Mouse (Mus musculus) layer of hippocampus, postnatal 14 days (tissue): Measurements from ENCODE around the gene Ftl1. TPM values are rescaled to one million over a fixed set of nuclear protein-coding genes. Genes with fewer than 3 reads are reported as not detected.
A peak's percentile ranks its signal among the peaks of the same experiment; 100 is the strongest.
"Not testable (repeated sequence)": the region's sequence is repeated elsewhere in the genome, so short reads cannot be mapped to it uniquely, and the experiment has no call there.

Source experiments
- DNase-seq, 2 experiments: peaks; one replicate each; pipeline ENCODE4 v3.0.0; 2021 to 2022; ENCODE audit warnings: low spot score in 2 of 2, mixed read lengths in 1 of 2
- long read RNA-seq, 2 experiments: library from polyadenylated mRNA; stranded (forward); transcript quantifications; one replicate each; pipeline ENCODE4 v2.0.0; 2021
- total RNA-seq, 2 experiments: library from RNA; stranded (reverse); gene quantifications; 2 replicates each; pipeline ENCODE4 v1.2.3; 2021

The Ftl1 gene
- total RNA-seq: 100 to 1,000 TPM; 300 to 331 TPM
- long read RNA-seq, experiment 1, transcript Ftl1-205 (3 exons, 825 nt): minor isoform, 10 of 315 reads
- long read RNA-seq, experiment 1, transcript Ftl1-201 (4 exons, 968 nt): major isoform, 298 of 315 reads
- long read RNA-seq, experiment 1, partial matches to known transcripts: 4 of 315 reads
- long read RNA-seq, experiment 1, other reads (novel, unspliced or antisense): 1 of 315 reads
- long read RNA-seq, experiment 2, transcript Ftl1-206 (2 exons, 604 nt): minor isoform, 5 of 631 reads
- long read RNA-seq, experiment 2, transcript Ftl1-203 (4 exons, 710 nt): minor isoform, 5 of 631 reads
- long read RNA-seq, experiment 2, transcript Ftl1-205 (3 exons, 825 nt): minor isoform, 18 of 631 reads
- long read RNA-seq, experiment 2, transcript Ftl1-201 (4 exons, 968 nt): major isoform, 597 of 631 reads
- long read RNA-seq, experiment 2, partial matches to known transcripts: 3 of 631 reads
- long read RNA-seq, experiment 2, other reads (novel, unspliced or antisense): 3 of 631 reads

DNA sequence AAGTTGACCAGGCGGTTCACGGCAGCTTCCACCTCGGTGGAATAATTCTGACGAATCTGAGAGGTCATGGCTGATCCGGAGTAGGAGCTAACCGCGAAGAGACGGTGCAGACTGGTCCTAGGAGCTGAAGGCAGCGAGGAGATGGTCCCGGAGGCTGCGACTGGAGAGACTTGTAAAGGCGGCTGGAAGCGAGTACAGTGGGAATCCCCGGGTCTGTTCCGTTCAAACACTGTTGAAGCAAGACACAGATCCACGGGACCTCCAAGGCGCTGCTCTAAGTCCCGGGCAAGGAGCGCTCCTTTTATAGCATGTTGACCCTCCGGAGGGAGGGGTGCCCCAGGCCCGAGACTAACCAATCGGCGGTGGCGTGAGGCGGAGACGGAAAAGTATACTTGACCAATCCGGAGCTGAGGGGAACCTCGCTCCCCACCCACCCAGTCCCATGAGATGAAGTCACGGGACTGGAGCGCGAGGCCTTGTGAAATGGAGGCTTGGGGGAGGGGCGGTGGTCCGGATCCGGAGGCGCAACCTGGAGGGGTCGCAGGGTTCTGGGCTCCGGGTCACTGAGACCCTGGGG lies at the start of gene Ftl1:
TSS of gene Ftl1 (minus strand) at position 321 of the 577 bp plus-strand sequence.
- DNase-seq: peak; percentile 95 to 99

DNA sequence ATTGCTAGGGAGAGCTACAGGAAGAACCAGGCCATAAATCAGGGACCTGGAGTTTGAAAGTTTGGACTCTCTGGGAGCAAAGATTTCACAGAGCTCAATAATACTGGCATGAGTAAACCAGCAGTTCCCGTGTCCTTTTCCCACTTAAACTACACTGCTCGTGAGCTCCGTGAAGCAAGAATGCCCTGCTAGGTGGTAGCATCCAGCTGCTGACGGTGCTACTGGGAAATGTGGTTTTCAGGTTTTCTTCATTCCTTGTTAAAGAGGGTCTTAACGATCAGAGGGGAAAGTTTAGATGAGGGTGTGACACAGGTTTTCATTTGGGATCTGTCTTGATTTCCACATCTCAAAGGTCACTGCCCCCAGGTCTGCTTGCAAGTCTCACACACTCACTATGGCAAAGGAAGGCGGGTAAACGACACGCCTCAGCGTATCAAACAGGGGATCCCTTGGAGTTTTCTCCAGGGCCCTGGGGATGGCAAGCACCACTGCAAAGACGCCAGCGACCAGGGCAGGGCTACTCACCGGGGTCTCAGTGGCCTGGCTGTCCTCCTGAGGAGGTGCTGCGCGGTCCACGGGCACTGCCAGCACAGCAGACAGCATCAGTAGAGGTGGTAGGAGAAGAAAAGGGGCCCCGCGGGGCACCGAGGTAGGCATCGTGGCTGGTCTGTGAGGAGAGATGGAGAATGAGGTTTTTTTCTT lies 49.6 kb upstream of the Ftl1 start:
- no peak for DNase-seq

GRCm38 (mm10) chr7:45508561-45508960 lies 48.9 kb upstream of the Ftl1 start:
- DNase-seq: no peak

- DNase-seq: no peak
Measured at GRCm38 (mm10) chr7:45507583-45507982, 47.9 kb upstream of the Ftl1 start.

DNA sequence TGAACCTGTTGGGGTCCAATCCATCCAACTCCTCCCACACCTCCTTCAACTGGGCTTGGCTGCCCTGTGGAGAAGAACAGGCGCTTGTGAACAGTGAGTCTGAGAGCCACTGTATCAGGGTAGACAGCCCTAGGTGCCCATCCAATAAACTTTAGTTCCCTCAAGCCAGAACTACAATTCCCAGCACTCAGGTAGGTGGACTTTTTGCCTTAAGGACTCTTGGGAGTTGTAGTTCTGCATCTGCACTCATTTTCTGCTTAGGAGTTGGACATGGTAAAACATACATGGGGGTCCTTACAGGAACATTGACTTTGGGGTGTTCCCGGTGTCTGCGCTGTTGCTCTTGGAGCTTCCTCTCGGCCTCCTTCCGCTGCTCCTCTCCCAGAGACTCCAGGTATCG lies 38.7 kb upstream of the Ftl1 start:
- no peak for DNase-seq

DNA sequence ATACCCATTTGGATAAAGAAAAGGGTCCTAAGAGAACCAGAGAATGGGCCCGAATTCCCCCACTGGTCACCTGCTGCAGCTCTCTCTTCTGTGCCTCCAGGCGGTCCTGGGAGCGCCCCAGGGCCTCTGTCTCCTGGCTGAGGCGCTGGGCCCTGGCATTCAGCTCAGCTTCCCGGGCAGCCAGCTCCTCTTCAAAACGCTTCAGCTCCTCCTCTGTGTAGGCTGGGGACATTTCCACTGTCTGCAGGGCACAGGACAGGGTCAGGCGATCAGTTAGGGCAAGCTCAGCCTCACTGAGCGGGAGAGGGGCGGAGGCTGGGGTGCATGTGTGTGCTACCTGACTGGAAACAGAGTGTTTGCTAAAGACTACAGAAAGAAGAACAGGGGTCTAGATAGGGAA lies 34.9 kb upstream of the Ftl1 start:
- DNase-seq: no peak

DNA sequence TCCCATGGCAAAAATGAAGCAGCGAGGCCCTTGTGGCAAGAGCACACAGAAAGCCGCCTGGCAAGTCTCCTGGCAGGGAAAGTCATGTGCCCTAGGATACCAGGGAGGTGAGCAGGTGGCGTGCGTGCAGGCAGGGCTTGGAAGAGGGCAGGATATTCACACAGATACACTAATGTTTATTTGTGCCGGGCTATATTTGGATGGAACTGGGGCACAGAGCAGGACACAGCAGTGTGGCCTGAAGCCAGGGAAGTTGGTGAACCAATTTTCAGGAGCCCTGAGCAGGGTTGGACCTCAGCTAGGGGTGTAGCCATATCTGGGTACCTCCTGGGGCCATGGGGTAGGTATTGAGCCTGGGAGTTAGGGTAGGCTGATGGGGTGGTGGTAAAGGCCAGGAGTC lies 33.3 kb upstream of the Ftl1 start:
- no peak for DNase-seq

DNA sequence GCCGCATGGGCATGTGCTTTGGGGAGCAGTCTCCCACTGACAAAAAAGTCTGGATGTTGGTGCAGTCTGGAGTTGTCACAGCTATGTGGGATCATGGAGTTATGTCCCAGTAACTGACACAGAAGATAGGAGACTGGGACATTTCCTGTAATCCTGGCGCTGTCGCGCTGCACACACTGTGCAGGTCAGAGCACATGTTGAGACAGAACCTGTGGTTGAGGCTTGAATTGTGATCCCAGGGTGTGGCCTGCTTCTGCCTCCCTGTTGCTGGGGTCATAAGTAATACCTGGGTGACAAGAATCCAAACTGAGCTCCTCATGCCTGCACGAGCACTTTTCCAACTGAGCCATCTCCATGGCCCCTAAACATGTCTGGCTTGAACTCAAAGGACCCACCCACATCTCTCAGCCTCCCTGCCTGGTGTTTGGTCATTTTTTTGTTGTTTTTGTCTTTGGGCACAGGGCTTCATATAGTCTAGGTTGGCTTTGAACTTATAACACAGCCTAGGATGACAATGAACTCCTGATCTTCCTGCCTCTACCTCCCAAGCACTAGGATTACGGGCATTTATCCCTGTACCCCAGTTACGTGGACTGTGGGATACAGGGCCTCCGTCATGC lies 32.7 kb upstream of the Ftl1 start:
- no peak for DNase-seq

DNA sequence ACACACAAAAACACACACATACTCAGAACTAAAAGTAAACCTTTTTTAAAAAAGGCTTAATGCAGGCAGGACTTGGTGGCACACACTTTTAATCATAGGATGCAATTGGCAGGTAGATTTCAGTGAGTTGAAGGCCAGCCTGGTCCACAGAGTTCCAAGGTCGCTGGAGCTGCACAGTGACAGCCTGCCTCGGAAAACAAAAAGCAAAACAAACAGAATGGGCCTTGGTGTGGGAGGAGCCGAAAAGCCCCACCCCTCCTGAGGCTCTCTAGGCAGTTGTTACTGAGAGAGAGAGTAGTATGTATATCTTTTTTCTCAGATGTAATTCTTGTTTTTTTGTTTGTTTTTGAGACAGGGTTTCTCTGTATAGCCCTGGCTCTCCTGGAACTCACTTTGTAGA lies 31.6 kb upstream of the Ftl1 start:
- DNase-seq: no peak

GRCm38 (mm10) chr7:45490822-45491221 lies 31.1 kb upstream of the Ftl1 start:
- DNase-seq: no peak

DNA sequence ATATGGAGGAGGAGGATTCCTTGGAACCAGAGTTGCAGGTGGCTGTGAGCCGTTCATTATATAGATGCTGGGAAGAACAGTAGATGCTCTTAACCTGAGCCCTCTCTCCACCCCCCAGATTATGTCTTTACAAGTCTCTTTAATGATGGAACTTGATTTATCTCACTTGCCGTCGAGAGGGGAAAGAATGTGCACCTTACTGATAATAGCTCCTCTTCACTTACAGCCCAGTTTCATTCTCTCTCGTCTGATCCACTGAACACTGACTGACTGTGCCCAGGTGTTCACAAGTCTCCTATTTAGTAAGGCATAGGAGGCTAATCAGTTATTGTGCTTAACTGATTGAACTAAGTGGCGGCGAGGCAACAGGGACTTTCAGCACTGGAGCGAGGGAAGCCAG lies 29.9 kb upstream of the Ftl1 start:
- no peak for DNase-seq

GRCm38 (mm10) chr7:45488293-45489204 lies 28.9 kb upstream of the Ftl1 start, which contains the start of gene Dhdh:
TSS of gene Dhdh (minus strand) at chr7:45488805.
- peak in 1 of 2 experiments; percentile 54 for DNase-seq

DNA sequence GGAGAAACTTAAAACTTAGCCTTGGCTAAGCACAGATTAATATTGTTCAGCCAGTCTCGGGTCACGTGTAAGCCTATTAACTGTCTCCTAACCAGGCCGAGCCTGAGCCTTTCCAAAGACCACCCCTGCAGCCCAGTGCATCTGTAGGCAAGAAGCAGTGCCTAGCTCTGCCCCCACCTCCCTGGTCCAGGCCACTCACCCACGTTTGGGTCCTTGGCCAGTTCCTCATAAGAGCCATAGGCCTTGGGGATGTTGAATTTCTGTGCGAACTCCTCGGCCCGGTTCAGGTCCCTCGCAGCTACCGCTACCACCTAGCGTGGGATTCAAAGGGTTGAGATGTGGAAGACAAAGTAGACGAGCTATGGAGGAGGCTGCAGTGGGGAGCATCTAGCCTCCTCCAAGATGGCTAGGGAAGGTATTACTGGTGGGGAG lies 28.2 kb upstream of the Ftl1 start:
- DNase-seq: no peak

DNA sequence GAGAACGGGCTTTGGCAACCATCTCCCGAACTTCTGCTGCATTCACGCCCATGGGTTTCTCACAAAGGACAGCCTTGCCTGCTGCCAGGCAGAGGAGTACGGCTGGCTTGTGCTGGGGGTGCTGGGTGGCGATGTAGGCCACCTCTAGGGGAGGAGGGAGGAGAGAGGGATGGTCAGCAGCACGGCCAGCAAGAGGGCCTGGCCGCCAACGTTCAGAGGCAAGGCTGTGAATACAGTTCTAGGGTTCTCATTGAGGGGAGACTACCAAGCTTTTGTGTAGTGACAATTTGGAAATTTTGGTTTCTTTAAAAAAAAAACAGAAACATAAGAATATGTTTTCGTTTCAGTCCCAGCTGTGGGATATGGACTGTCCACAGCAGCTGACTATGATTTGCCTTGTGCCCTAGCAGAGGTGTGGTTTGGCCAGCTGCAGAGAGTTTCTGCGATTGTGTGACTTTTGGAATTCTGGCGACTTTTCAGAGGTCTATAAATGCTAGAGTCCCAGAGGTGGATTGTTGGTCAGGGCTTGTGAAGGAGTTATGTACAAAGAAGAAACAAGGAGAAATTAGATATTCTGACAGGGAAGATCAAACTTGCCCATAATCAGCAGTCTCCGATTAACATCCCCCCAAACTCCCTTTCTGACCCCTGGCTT lies 27.2 kb upstream of the Ftl1 start, which contains the start of gene Gm45808:
TSS of gene Gm45808 (minus strand) at position 51 of the 655 bp plus-strand sequence.
- DNase-seq: no peak

DNA sequence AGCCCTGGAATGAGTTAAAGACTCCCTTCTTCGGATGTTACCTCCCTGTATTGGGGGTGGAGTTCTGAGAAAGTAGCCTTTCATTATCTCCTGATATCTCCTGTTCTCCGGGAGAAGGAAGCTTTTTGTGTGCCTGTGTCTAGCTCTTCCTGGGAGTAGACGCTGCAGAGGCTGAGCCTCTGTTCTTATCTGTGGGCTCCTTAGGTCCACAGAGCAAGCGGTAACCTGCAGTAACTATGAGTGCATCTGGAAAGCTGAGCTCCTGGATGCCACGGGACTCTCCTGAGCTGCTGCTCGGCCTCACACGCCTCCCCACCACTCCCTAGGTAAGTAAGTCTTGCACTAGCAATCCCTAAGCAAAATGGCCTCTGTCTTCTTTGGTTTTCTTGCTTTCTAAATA lies 26.5 kb upstream of the Ftl1 start:
- no peak for DNase-seq

GRCm38 (mm10) chr7:45484985-45485384 lies 25.3 kb upstream of the Ftl1 start:
- not testable (repeated sequence) for DNase-seq

DNA sequence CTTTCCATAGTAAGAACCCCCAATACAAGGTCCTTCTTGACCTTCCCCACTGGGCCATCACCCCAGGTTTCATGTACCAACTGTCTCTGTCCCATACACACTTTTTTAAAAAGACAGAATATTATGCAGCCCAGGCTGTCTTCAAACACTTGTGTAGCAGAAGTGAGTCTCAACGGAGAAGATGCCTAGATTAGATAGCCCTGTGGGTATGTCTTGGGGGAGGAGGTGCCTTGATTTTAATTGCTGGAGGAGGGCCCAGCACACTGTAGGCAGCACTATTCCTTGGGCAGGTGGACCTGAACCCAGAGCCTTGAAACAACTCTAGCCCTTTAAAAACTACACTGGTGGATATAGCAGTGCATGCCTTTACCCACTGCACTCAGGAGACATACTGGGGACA lies 22.5 kb upstream of the Ftl1 start:
- no peak for DNase-seq

DNA sequence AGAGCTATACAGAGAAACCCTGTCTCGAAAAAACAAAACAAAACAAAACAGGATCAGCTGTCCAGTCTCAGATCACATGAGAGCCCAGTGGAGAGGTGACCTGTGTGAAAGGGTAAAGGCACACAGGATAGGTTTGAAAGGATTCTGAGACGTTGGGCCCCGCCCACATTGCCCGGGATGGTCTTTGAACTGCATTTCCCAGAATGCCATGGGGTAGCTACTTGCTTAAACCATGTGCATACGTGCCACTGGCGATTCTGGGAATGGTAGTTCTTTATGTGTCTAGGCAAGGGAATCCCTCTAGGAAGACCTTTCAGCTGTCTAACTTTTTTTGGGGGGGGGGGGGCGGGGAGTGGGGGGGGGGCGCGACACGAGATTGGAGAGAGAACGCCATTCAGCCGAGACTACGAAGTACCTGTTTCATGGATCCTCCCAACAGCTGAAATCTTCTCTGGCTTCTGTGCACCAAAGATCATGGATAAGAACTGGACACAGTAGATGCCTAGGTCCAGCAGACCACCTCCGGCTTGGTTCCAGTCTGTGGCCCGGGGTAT lies 21.8 kb upstream of the Ftl1 start, which contains the start of gene Tulp2:
TSS of gene Tulp2 (plus strand) at position 504 of the 554 bp plus-strand sequence.
- DNase-seq: peak in 1 of 2 experiments; percentile 74

GRCm38 (mm10) chr7:45480310-45480709 lies 20.6 kb upstream of the Ftl1 start:
- DNase-seq: not testable (repeated sequence)
